Mouse (Mus musculus) lung, adult 2 months (tissue): Measurements from ENCODE around the gene Znhit2.
A peak's percentile ranks its signal among the peaks of the same experiment; 100 is the strongest.

Source experiments
- CTCF ChIP-seq: fragments of 200-500 bp; IDR thresholded peaks from 2 replicates; pipeline ENCODE4 v1.5.1; 2011; ENCODE audit warnings: mild to moderate bottlenecking, low read length, control low read depth; ENCODE audit not compliant: insufficient read depth
- POLR2A ChIP-seq: fragments of 200-500 bp; IDR thresholded peaks from 2 replicates; pipeline ENCODE4 v1.6.1; 2011; ENCODE audit warnings: low read depth, mild to moderate bottlenecking, control low read depth, low read length, borderline replicate concordance; ENCODE audit errors: extremely low read depth

- no peak for TF ChIP-seq CTCF
- TF ChIP-seq POLR2A, result peak; percentile 48; the same call in 1 of the 2 replicates
Measured at GRCm38 (mm10) chr19:6015511-6016315, 45.3 kb upstream of the Znhit2 start, which contains the start of gene Capn1.
